Mouse (Mus musculus) limb, embryonic 11.5 days (tissue): ENCODE measurements around the gene 4930469K13Rik. TPM values are rescaled to one million over a fixed set of nuclear protein-coding genes. Genes with fewer than 3 reads are reported as not detected.

Source experiments
- ATAC-seq: fragments of 200-750 bp; cut with Nextera tagmentation; 2 replicates; pipeline ENCODE4 v1.8.0; 2017; ENCODE audit warnings: low read depth; ENCODE audit not compliant: insufficient number of reproducible peaks, low FRiP score, low TSS enrichment
- DNase-seq: peaks from one replicate; pipeline ENCODE4 v3.0.0-alpha.2; 2015; ENCODE audit warnings: low spot score
- H3K27ac ChIP-seq: fragments of 300-500 bp; sonication (generic); replicated peaks from 2 replicates; pipeline ENCODE4 v1.5.1; 2014; ENCODE audit warnings: low read depth, mild to moderate bottlenecking, low read length
- H3K27me3 ChIP-seq: fragments of 300-500 bp; sonication (generic); 2 replicates; pipeline ENCODE4 v1.6.1; 2014; ENCODE audit warnings: mild to moderate bottlenecking, low read length, mixed read lengths; ENCODE audit not compliant: control insufficient read depth, insufficient read depth
- H3K36me3 ChIP-seq: fragments of 300-500 bp; sonication (generic); 2 replicates; pipeline ENCODE4 v1.6.1; 2014; ENCODE audit warnings: mild to moderate bottlenecking, low read length, moderate library complexity, mixed read lengths; ENCODE audit not compliant: control insufficient read depth, insufficient read depth
- H3K4me1 ChIP-seq: fragments of 300-500 bp; sonication (generic); 2 replicates; pipeline ENCODE4 v1.6.1; 2014; ENCODE audit warnings: low read length, mixed read lengths; ENCODE audit not compliant: control insufficient read depth, insufficient read depth
- H3K4me2 ChIP-seq: fragments of 300-500 bp; sonication (generic); 2 replicates; pipeline ENCODE4 v1.6.1; 2014; ENCODE audit warnings: low read depth, mild to moderate bottlenecking, moderate library complexity; ENCODE audit not compliant: severe bottlenecking
- H3K4me3 ChIP-seq: fragments of 300-500 bp; sonication (generic); 2 replicates; pipeline ENCODE4 v1.5.1; 2014; ENCODE audit warnings: low read depth, low read length
- H3K9ac ChIP-seq: fragments of 300-500 bp; sonication (generic); 2 replicates; pipeline ENCODE4 v1.6.1; 2014; ENCODE audit warnings: mild to moderate bottlenecking, low read length
- H3K9me3 ChIP-seq: fragments of 300-500 bp; sonication (generic); 2 replicates; pipeline ENCODE4 v1.6.1; 2016; ENCODE audit warnings: low read length; ENCODE audit not compliant: control insufficient read depth
- WGBS: fragments of 180-500 bp; shearing (Covaris S2); extraction: QIAGEN DNeasy Blood & Tissue Kit; methylation state at CpG from one replicate; pipeline ENCODE4 v1.1.7; 2014; 5-methylcytosine and 5-hydroxymethylcytosine counted together
- polyA plus RNA-seq: library from polyadenylated mRNA; unstranded; fragments of >200 nt; fragmentation: Nextera tagmentation; extraction: Ambion mirVana; gene quantifications from 2 replicates; pipeline ENCODE4 v1.2.1, GENCODE M21; 2014

The 4930469K13Rik gene
- polyA plus RNA-seq, 1 experiment from 2014 or later, result 0.93 TPM

GRCm38 (mm10) chr11:34072309-34072708 is 26.0 kb downstream of the 4930469K13Rik start:
- H3K4me3 ChIP-seq, result no peak overlapping the region
- DNase-seq, result no peak
- no peaks in the 10 kb centered on the region for H3K9me3 ChIP-seq
- no peak overlapping the region for H3K4me2 ChIP-seq
- H3K9ac ChIP-seq, result no peak overlapping the region
- no peaks in the 10 kb centered on the region for H3K4me1 ChIP-seq
- H3K36me3 ChIP-seq, result no peaks in the 10 kb centered on the region
- H3K27me3 ChIP-seq, result no peaks in the 10 kb centered on the region
- no peak overlapping the region for H3K27ac ChIP-seq
- 72% methylated on average over 4 of the region's 4 CpGs for WGBS
- no peak for ATAC-seq

GRCm38 (mm10) chr11:34070596-34070995 is 27.8 kb downstream of the 4930469K13Rik start:
- H3K4me3 ChIP-seq, result no peak overlapping the region
- DNase-seq, result no peak
- H3K4me1 ChIP-seq, result no peaks in the 10 kb centered on the region
- H3K4me2 ChIP-seq, result no peak overlapping the region
- H3K9me3 ChIP-seq, result no peaks in the 10 kb centered on the region
- no peak overlapping the region for H3K27ac ChIP-seq
- H3K9ac ChIP-seq, result no peak overlapping the region
- H3K36me3 ChIP-seq, result no peaks in the 10 kb centered on the region
- no peaks in the 10 kb centered on the region for H3K27me3 ChIP-seq
- ATAC-seq, result no peak

- 56% methylated on average over 5 of the region's 5 CpGs for WGBS
- no peaks in the 10 kb centered on the region for H3K36me3 ChIP-seq
- no peaks in the 10 kb centered on the region for H3K9me3 ChIP-seq
- no peaks in the 10 kb centered on the region for H3K27me3 ChIP-seq
- no peak overlapping the region for H3K4me2 ChIP-seq
- no peak overlapping the region for H3K27ac ChIP-seq
- ATAC-seq (no peak), DNase-seq (no peak)
- H3K9ac ChIP-seq, result no peak overlapping the region
- H3K4me3 ChIP-seq, result no peak overlapping the region
- H3K4me1 ChIP-seq, result peaks cover 3% of the 10 kb centered on the region; the same call in 1 of the 2 replicates
Measured at GRCm38 (mm10) chr11:34063702-34064485, 34.5 kb downstream of the 4930469K13Rik start.

- peaks cover 3% of the 10 kb centered on the region; the same call in 1 of the 2 replicates for H3K4me1 ChIP-seq
- H3K9ac ChIP-seq, result no peak overlapping the region
- no peaks in the 10 kb centered on the region for H3K27me3 ChIP-seq
- no peak overlapping the region for H3K4me3 ChIP-seq
- no peaks in the 10 kb centered on the region for H3K9me3 ChIP-seq
- DNase-seq, result no peak
- no peaks in the 10 kb centered on the region for H3K36me3 ChIP-seq
- no peak for ATAC-seq
- H3K27ac ChIP-seq, result no peak overlapping the region
- WGBS, result 56% methylated on average over 2 of the region's 2 CpGs
- H3K4me2 ChIP-seq, result no peak overlapping the region
Measured at GRCm38 (mm10) chr11:34063257-34063656, 35.1 kb downstream of the 4930469K13Rik start.

GRCm38 (mm10) chr11:34061740-34062139 is 36.6 kb downstream of the 4930469K13Rik start:
- no peaks in the 10 kb centered on the region for H3K9me3 ChIP-seq
- H3K27ac ChIP-seq, result no peak overlapping the region
- no peak for DNase-seq
- H3K4me3 ChIP-seq, result no peak overlapping the region
- no peak for ATAC-seq
- H3K4me1 ChIP-seq, result peaks cover 3% of the 10 kb centered on the region; the same call in 1 of the 2 replicates
- no peaks in the 10 kb centered on the region for H3K27me3 ChIP-seq
- H3K4me2 ChIP-seq, result no peak overlapping the region
- 45% methylated on average over 6 of the region's 6 CpGs for WGBS
- no peaks in the 10 kb centered on the region for H3K36me3 ChIP-seq
- no peak overlapping the region for H3K9ac ChIP-seq

GRCm38 (mm10) chr11:34058960-34059359 is 39.4 kb downstream of the 4930469K13Rik start:
- ATAC-seq (no peak), DNase-seq (no peak)
- WGBS, result 91% methylated on average over 6 of the region's 6 CpGs
- Histone ChIP-seq H3K36me3 (no peaks in the 10 kb centered on the region), H3K4me3 (no peak overlapping the region), H3K4me2 (no peak overlapping the region), H3K9me3 (no peaks in the 10 kb centered on the region), H3K4me1 (peaks cover 2% of the 10 kb centered on the region; the same call in 1 of the 2 replicates), H3K27ac (no peak overlapping the region), H3K9ac (no peak overlapping the region), H3K27me3 (no peaks in the 10 kb centered on the region)

- no peaks in the 10 kb centered on the region for H3K4me1 ChIP-seq
- no peaks in the 10 kb centered on the region for H3K36me3 ChIP-seq
- no peaks in the 10 kb centered on the region for H3K27me3 ChIP-seq
- no peak overlapping the region for H3K4me3 ChIP-seq
- no peak overlapping the region for H3K9ac ChIP-seq
- H3K27ac ChIP-seq, result no peak overlapping the region
- ATAC-seq (no peak), DNase-seq (no peak)
- no peaks in the 10 kb centered on the region for H3K9me3 ChIP-seq
- H3K4me2 ChIP-seq, result no peak overlapping the region
Measured at GRCm38 (mm10) chr11:34058332-34058731, 40.0 kb downstream of the 4930469K13Rik start.

GRCm38 (mm10) chr11:34056715-34057114 is 41.6 kb downstream of the 4930469K13Rik start:
- ATAC-seq, result no peak
- Histone ChIP-seq H3K4me1 (no peaks in the 10 kb centered on the region), H3K9ac (no peak overlapping the region), H3K4me3 (no peak overlapping the region), H3K9me3 (no peaks in the 10 kb centered on the region), H3K36me3 (no peaks in the 10 kb centered on the region), H3K4me2 (no peak overlapping the region), H3K27ac (no peak overlapping the region), H3K27me3 (no peaks in the 10 kb centered on the region)
- DNase-seq, result no peak
- 100% methylated on average over 1 of the region's 1 CpGs for WGBS
